Mouse (Mus musculus): ENCODE measurements around the gene Nfkbie.

The Nfkbie gene

GRCm38 (mm10) chr17:45580958-45581477, 25.5 kb downstream of the Nfkbie start:
- DNase-seq (ENCODE audit: extremely low read depth, low read depth): no peak

DNA sequence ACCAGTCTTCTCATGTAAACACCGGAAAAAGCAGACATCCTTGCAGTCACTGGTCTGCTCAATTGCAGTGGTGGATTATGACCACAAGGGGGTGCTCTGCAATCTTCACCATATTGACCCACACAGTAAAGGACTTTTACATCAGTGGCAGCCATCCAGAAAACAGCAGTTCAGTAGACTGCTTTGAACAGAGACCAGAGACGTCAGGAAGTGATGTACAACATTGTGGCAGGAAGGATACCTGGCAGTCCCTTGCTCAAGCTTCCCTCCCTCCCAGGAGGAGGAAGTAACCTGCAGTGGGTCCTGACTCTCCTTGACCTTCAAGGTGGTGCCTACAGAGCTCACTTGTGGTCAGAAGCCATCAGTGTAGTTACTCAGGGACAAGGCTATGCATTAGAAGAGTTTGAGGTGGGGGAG, 26.1 kb downstream of the Nfkbie start:
- DNase-seq (ENCODE audit: extremely low read depth, low read depth): no peak

DNA sequence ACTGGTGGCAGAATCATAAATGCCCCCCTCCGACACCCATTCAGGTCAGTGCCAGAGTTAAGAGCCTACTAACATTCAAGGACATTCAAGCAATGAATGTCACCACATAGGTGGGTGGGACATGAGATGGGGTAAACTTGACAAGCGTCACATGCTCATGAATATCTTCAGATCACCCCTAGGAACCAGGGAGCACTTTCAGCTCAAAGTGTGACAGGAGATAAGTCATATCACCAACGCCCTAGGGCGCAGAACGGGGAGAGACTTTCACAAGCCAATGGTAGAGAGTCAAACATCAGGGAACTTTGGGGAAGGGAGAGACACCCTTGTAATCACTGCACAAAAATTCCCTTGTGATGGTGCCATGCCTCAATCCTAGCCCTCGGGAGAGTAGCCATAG, 26.7 kb downstream of the Nfkbie start:
- DNase-seq (ENCODE audit: extremely low read depth, low read depth): no peak

DNA sequence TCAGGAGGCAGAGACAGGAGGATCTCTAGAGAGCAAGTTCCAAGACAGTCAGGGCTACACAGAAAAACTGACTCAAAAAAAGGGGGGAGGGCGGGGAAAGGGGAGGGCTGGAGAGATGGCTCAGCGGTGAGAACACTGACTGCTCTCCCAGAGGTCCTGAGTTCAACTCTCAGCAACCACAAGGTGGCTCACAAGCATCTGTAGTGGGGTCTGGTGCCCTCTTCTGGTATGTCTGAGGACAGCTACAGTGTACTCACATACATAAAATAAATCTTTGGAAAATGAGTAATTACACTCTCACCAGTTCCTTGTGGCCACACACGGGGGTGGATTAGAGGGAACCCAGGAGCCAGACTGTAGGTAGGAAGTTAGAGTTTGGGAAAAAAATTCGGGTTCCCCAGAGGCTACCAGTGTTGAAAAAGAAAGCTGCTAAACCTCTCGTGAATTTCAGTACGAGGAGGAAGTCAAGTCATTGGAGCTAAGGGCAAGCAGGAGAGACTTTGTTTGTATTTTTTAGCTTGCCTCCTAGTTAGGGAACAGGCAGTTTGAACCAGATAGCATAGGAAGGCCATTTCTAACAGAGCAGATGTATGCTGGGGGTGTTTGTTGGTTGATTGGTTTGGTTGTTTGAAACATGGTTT, 27.3 kb downstream of the Nfkbie start:
- no peak for DNase-seq (ENCODE audit: extremely low read depth, low read depth)

GRCm38 (mm10) chr17:45584096-45584896, 28.8 kb downstream of the Nfkbie start:
- no peak for DNase-seq (ENCODE audit: extremely low read depth, low read depth)

- no peak for DNase-seq (ENCODE audit: extremely low read depth, low read depth)
Observed at GRCm38 (mm10) chr17:45584939-45585678, 29.6 kb downstream of the Nfkbie start.

DNA sequence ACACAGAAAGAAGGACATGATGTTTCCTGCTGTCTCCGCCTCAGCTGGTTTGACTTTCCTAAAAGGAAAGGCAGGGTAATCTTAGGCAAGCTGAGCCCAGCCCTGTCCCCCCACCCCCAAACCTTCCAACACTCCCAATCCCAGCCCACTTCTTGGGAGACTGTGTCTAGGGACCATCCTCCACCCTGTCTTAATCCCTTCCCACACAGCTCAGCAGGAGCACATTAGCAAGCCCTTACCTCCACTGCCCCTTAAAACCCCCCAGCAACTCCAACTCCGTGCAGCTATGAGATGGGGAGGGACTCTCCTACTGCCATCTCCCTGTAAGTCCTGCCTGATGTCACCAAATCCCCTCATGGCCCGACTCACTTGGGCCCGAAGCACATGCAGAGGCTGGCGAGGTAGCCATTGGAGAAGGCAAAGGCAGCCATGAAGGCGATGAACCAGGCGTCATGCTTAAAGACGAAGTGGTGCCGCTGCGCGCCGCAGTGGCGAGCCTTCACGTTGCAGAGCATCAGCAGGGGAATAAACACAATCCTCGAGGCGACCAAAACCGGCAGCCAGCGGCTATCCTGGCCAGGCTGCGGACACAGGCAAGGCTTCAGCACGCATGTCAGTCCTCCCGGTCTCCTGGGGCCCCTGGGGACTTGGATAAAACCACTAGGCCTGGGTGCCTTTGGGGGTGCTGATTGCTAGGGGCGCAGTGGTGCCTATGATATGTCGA, 30.4 kb downstream of the Nfkbie start:
- DNase-seq (ENCODE audit: extremely low read depth, low read depth): no peak

GRCm38 (mm10) chr17:45586449-45586837, 30.9 kb downstream of the Nfkbie start:
- DNase-seq (ENCODE audit: extremely low read depth, low read depth): no peak

DNA sequence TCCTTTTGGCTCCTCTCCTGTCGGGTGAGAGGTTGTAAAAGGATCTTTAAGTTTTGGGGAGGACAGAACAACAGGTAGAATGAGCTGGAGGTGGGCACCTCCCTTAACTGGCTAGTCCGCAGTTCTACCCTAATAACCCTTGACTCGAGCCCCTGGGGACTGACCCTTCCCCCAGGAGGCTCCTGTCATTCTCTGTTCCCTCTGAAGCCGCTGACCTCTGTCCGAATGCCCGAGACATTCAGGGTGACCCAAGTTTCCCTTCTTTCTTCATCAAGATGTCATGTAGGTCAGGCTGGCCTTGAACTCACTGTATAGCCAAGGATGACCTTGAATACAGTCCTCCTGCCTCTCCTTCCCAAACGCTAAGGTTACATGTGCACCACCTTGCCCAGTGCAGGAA, 32.9 kb downstream of the Nfkbie start:
- DNase-seq (ENCODE audit: extremely low read depth, low read depth): no peak

- no peak for DNase-seq (ENCODE audit: extremely low read depth, low read depth)
Observed at GRCm38 (mm10) chr17:45589236-45589635, 33.7 kb downstream of the Nfkbie start.

- no peak for DNase-seq (ENCODE audit: extremely low read depth, low read depth)
Observed at GRCm38 (mm10) chr17:45589844-45590243, 34.3 kb downstream of the Nfkbie start.

- DNase-seq (ENCODE audit: extremely low read depth, low read depth): no peak
Observed at GRCm38 (mm10) chr17:45590410-45590809, 34.9 kb downstream of the Nfkbie start.

DNA sequence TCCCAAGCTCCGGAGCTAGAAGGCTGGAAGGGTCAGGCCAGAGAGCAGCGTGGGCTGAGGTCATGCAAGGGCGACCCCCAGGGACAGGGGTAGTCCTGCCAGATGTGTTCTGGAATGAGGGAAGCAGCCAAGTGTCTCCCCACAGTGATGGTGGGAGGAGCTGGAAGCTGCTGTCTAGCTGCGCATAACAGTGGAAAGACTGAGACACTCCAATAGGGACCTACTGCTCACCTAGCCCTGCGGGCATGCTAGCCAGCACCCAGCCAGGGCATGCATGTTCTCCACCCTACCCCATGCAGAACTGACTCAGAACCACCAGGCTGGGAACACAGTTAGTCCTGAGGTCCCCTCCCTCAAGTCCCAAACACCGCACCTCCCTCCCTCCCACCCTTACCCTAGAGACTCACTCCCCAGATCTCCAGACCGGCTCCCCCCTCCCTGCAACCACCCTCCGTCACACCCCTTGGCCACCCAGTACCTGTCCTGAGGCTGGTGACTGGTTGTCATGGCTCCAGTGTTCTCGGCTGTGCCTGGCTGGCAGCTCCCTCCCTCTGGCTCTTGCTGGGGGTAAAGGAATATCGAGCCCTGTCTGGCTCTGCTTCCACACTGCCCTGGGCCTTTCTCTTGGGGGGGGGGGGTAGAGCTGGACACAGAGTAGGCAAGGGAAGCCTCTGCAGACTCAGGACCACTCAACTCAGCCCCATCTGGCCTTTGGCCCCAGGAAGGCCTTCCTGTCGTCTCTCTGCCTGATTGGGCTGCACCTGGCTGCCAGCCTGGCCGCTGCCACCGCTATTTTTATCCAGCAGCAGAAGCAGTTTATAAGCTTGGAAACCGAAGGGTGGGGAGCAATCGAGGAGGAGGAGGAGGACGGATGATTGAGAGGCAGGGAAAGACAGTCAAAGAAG, 36.5 kb downstream of the Nfkbie start:
- DNase-seq (ENCODE audit: extremely low read depth, low read depth): no peak

DNA sequence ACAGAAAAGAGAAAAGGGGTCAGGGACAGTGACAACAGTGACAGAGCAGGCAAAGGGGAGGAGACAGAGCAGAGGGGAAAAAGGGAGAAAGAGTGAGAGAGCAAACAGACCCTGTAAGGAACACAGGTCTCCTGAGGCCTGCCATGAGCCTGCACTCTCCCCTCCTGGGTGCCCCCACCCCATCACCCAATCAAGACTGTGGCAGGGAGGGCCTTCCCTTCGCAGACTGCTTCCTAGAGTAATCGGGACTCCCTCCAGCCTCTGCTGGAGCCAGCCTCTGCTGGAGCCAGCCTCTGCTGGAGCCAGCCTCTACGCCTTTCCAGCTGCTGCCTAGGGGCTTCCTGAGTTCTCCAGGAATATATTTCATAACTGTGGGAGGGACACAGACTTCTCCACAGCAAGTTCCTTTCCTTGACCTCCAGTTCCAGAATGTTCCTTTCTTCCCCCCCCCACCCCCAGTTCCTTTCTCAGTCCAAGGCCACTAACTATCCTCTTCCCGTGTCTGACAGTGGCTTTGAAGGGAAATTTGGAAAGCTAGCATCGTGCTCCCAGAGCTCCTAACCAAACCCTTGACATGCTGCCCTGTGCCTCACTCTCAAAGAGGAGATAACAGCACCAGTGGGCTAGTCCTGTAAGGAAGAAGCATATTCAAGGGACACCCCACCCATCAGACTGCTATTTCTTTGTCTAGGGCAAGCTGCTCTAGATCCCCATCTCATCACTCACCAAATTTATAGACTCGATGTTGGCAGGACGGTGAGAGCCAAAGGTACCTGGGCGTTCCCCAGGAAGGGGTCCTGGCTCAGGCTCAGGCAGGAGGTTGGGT, 37.3 kb downstream of the Nfkbie start:
- no peak for DNase-seq (ENCODE audit: extremely low read depth, low read depth)

GRCm38 (mm10) chr17:45593479-45593878, 38.0 kb downstream of the Nfkbie start:
- DNase-seq (ENCODE audit: extremely low read depth, low read depth): no peak

DNA sequence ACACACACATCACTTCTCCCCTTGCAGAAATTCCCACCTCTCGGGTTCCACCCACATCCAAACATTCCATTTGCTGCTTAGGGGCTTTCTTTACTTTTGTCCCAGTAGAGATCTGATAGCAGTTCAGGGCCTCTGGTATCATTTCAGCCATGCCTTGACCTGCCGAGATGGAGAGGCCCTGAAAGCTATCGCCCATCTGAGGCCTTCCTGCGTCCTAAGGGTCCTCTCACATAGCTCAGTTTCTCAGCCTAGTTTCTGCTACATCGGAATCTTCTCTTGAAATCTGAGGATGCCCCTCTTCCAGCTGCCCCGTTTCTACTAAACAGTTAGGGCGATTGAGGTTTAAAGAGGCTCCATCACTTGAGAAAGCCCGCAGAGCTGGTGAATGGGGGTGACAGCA, 38.7 kb downstream of the Nfkbie start:
- no peak for DNase-seq (ENCODE audit: extremely low read depth, low read depth)

DNA sequence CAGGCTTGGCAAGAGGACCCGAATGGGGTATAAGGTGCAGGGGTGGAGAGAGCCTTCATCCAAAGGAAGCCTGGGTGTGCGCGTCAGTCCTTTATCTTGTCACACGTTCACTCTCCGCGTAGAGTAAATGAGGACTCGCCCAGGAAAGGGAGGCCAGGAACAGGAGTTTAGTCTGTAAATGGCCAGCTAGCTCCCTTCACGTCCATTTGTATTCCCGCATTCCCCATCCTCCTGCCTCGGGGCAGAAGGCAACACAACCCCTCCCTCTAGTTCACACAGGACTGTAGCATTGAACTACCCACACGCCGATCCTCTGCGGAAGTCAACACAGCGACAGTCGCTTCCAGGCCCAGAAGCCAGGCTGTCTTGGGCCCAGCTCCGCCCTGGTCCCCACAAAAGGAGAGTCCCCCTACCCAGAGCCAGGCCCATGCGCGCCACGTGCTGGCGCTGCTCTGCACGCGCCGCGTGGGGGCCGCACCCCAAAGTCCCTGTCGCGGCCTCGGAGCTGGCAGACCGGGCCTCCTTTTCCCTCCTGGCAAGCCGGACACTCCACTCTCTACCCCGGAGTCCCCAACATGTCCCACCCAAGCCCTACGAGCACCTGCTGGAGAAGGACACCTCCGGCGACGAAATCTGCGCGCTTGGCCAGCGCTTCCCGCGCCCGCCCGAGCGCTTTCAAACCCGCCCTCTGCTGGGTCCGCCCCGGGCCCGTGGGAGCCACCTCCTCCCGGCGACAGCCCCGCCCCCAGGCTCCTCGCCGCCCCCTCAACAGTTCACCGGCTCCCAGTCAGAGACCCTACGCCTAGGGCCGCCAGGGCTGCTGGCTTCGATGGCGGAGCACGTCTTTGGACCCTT, 39.6 kb downstream of the Nfkbie start:
- DNase-seq (ENCODE audit: extremely low read depth, low read depth): no peak

DNA sequence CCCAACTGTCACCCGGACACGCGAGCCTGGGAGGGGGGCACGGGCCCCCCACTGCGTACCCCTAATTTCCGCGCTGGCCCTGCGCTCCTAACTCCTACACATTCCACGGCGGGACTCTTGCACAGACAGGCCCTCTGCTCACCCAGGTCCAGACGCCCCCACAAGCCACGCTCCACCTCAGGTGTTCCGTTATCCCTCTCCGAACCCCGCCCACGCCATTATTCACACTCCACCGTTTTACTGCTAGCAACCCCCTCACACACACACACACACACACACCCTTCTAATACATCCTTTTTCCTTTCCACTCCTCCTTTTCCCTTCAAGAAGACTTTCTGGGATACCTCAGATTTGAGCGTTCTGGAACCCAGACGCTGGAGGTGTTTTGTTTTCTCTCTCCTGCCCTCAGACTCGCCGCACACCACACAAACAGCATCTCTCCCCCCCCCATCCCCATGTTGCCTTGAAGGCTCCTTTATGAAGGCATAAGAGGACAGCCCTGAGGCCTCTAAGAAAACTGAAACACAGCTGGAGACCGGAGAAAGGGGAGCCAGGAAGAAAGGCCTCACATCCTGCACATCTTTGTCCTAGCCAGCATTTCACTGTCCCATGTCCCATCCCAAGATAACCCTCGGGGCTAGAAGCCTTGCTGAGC, 40.4 kb downstream of the Nfkbie start:
- no peak for DNase-seq (ENCODE audit: extremely low read depth, low read depth)

All from MEL-GATA-1-ER (cell line).